Mouse (Mus musculus) kidney, embryonic 15.5 days (tissue): ENCODE results near the gene Serpinb6b. TPM values are rescaled to one million over a fixed set of nuclear protein-coding genes. Genes with fewer than 3 reads are reported as not detected.
A peak's percentile ranks its signal among the peaks of the same experiment; 100 is the strongest.
"Not testable (repeated sequence)": the region's sequence is repeated elsewhere in the genome, so short reads cannot be mapped to it uniquely, and the experiment has no call there.

Source experiments
- ATAC-seq: fragments of 200-750 bp; cut with Nextera tagmentation; replicated peaks from 2 replicates; pipeline ENCODE4 v1.8.0; 2017; ENCODE audit warnings: moderate TSS enrichment; ENCODE audit not compliant: low FRiP score
- H3K27ac ChIP-seq: fragments of 300-500 bp; sonication (generic); 2 replicates; pipeline ENCODE4 v1.5.1; 2015; ENCODE audit warnings: mild to moderate bottlenecking, inconsistent platforms
- H3K27me3 ChIP-seq: fragments of 300-500 bp; sonication (generic); 2 replicates; pipeline ENCODE4 v1.6.1; 2015; ENCODE audit warnings: inconsistent platforms
- H3K36me3 ChIP-seq: fragments of 300-500 bp; sonication (generic); 2 replicates; pipeline ENCODE4 v1.6.1; 2015; ENCODE audit warnings: inconsistent platforms
- H3K4me1 ChIP-seq: fragments of 300-500 bp; sonication (generic); 2 replicates; pipeline ENCODE4 v1.6.1; 2015; ENCODE audit warnings: inconsistent platforms
- H3K4me2 ChIP-seq: fragments of 300-500 bp; sonication (generic); 2 replicates; pipeline ENCODE4 v1.6.1; 2015; ENCODE audit warnings: moderate library complexity, mild to moderate bottlenecking, inconsistent platforms
- H3K4me3 ChIP-seq: fragments of 300-500 bp; sonication (generic); replicated peaks from 2 replicates; pipeline ENCODE4 v1.5.1; 2015; ENCODE audit warnings: mild to moderate bottlenecking, inconsistent platforms
- H3K9ac ChIP-seq: fragments of 300-500 bp; sonication (generic); 2 replicates; pipeline ENCODE4 v1.6.1; 2015; ENCODE audit warnings: mild to moderate bottlenecking, inconsistent platforms
- H3K9me3 ChIP-seq: fragments of 300-500 bp; sonication (generic); replicated peaks from 2 replicates; pipeline ENCODE4 v1.6.1; 2016; ENCODE audit warnings: inconsistent platforms
- WGBS: fragments of 180-500 bp; shearing (Covaris S2); methylation state at CpG from one replicate; pipeline ENCODE4 v1.1.7; 2015; ENCODE audit warnings: mixed read lengths; 5-methylcytosine and 5-hydroxymethylcytosine counted together
- polyA plus RNA-seq: library from polyadenylated mRNA; unstranded; fragments of >200 nt; fragmentation: Nextera tagmentation; extraction: Ambion mirVana; gene quantifications from 2 replicates; pipeline ENCODE4 v1.2.1, GENCODE M21; 2015

The Serpinb6b gene
- 3.9 and 5.0 TPM in 2 replicates for polyA plus RNA-seq

GRCm38 (mm10) chr13:32964989-32965811 is at the start of gene Serpinb6b:
Gene Serpinb6b, plus strand, starts transcription at chr13:32965209.
- Histone ChIP-seq H3K4me2 (peak within 1 kb of the TSS; percentile 52), H3K4me3 (peak within 1 kb of the TSS; percentile 21), H3K9me3 (no peaks in the 10 kb centered on the region), H3K27ac (peak within 1 kb of the TSS; percentile 37; the same call in 1 of the 2 replicates), H3K27me3 (no peaks in the 10 kb centered on the region), H3K4me1 (peaks cover 15% of the 10 kb centered on the region), H3K36me3 (no peaks in the 10 kb centered on the region), H3K9ac (peak within 1 kb of the TSS; percentile 5; the same call in 1 of the 2 replicates)
- 42% methylated on average over 14 of the region's 16 CpGs for WGBS
- peak; percentile 47; the same call in 1 of the 2 replicates for ATAC-seq

- no peaks in the 10 kb centered on the region for H3K9me3 ChIP-seq
- H3K27me3 ChIP-seq, result no peaks in the 10 kb centered on the region
- H3K9ac ChIP-seq, result no peak overlapping the region
- no peak overlapping the region for H3K4me3 ChIP-seq
- no peak overlapping the region for H3K27ac ChIP-seq
- H3K4me2 ChIP-seq, result no peak overlapping the region
- no peak for ATAC-seq
- no peaks in the 10 kb centered on the region for H3K36me3 ChIP-seq
- peaks cover 22% of the 10 kb centered on the region for H3K4me1 ChIP-seq
Observed at GRCm38 (mm10) chr13:32922622-32923021, 42.4 kb upstream of the Serpinb6b start.

- Histone ChIP-seq H3K27me3 (no peaks in the 10 kb centered on the region), H3K9ac (no peak overlapping the region), H3K4me1 (peaks cover 24% of the 10 kb centered on the region), H3K36me3 (no peaks in the 10 kb centered on the region), H3K27ac (peak overlapping the region; percentile 59), H3K9me3 (no peaks in the 10 kb centered on the region), H3K4me3 (no peak overlapping the region), H3K4me2 (no peak overlapping the region)
- peak; percentile 95 for ATAC-seq
- 26% methylated on average over 7 of the region's 7 CpGs for WGBS
Observed at GRCm38 (mm10) chr13:32924578-32925360, 40.2 kb upstream of the Serpinb6b start.

- WGBS, result 75% methylated on average over 2 of the region's 2 CpGs
Observed at GRCm38 (mm10) chr13:32926661-32927060, 38.3 kb upstream of the Serpinb6b start.

GRCm38 (mm10) chr13:32927241-32927640 is 37.8 kb upstream of the Serpinb6b start:
- no peak for ATAC-seq
- WGBS, result 79% methylated on average over 1 of the region's 1 CpGs
- Histone ChIP-seq H3K27me3 (no peaks in the 10 kb centered on the region), H3K4me3 (no peak overlapping the region), H3K4me1 (peaks cover 24% of the 10 kb centered on the region), H3K27ac (peak overlapping the region; percentile 50), H3K9ac (no peak overlapping the region), H3K4me2 (no peak overlapping the region), H3K36me3 (no peaks in the 10 kb centered on the region), H3K9me3 (no peaks in the 10 kb centered on the region)

More at GRCm38 (mm10) chr13:32926661-32927060, 38.3 kb upstream of the Serpinb6b start:
- ATAC-seq, result no peak
- no peak overlapping the region for H3K9ac ChIP-seq
- no peaks in the 10 kb centered on the region for H3K9me3 ChIP-seq
- H3K4me3 ChIP-seq, result no peak overlapping the region
- peaks cover 24% of the 10 kb centered on the region for H3K4me1 ChIP-seq
- H3K36me3 ChIP-seq, result no peaks in the 10 kb centered on the region
- no peak overlapping the region for H3K4me2 ChIP-seq
- no peaks in the 10 kb centered on the region for H3K27me3 ChIP-seq
- H3K27ac ChIP-seq, result peak overlapping the region; percentile 50

GRCm38 (mm10) chr13:32929107-32929750 is 35.8 kb upstream of the Serpinb6b start:
- H3K9ac ChIP-seq, result no peak overlapping the region
- WGBS, result 63% methylated on average over 2 of the region's 2 CpGs
- H3K36me3 ChIP-seq, result no peaks in the 10 kb centered on the region
- H3K4me2 ChIP-seq, result no peak overlapping the region
- no peak overlapping the region for H3K4me3 ChIP-seq
- H3K27ac ChIP-seq, result 0 out of 2 replicates have a peak overlapping the region, but pooled peaks have one; percentile 22
- peaks cover 22% of the 10 kb centered on the region for H3K4me1 ChIP-seq
- no peaks in the 10 kb centered on the region for H3K27me3 ChIP-seq
- no peaks in the 10 kb centered on the region for H3K9me3 ChIP-seq
- ATAC-seq, result no peak

- H3K4me3 ChIP-seq, result no peak overlapping the region
- no peaks in the 10 kb centered on the region for H3K27me3 ChIP-seq
- no peaks in the 10 kb centered on the region for H3K36me3 ChIP-seq
- H3K4me2 ChIP-seq, result no peak overlapping the region
- H3K9ac ChIP-seq, result no peak overlapping the region
- no peaks in the 10 kb centered on the region for H3K9me3 ChIP-seq
- peak; percentile 25; the same call in 1 of the 2 replicates for ATAC-seq
- 21% methylated on average over 1 of the region's 1 CpGs for WGBS
- H3K4me1 ChIP-seq, result no peaks in the 10 kb centered on the region
- no peak overlapping the region for H3K27ac ChIP-seq
Observed at GRCm38 (mm10) chr13:32934706-32935381, 30.2 kb upstream of the Serpinb6b start.

GRCm38 (mm10) chr13:32938275-32938674 is 26.7 kb upstream of the Serpinb6b start:
- H3K4me2 ChIP-seq, H3K36me3 ChIP-seq, H3K9me3 ChIP-seq, ATAC-seq, H3K27me3 ChIP-seq, H3K4me3 ChIP-seq, H3K4me1 ChIP-seq, H3K9ac ChIP-seq, H3K27ac ChIP-seq: not testable (repeated sequence)
- 84% methylated on average over 4 of the region's 4 CpGs for whole genome bisulfite sequencing

GRCm38 (mm10) chr13:32939191-32939590 is 25.8 kb upstream of the Serpinb6b start:
- not testable (repeated sequence) for H3K27me3 ChIP-seq, ATAC-seq
- 67% methylated on average over 3 of the region's 3 CpGs for WGBS

GRCm38 (mm10) chr13:32956537-32956936 is 8.5 kb upstream of the Serpinb6b start:
- ATAC-seq, result no peak
- WGBS, result 65% methylated on average over 4 of the region's 4 CpGs

More at GRCm38 (mm10) chr13:32939191-32939590, 25.8 kb upstream of the Serpinb6b start:
- H3K4me2 ChIP-seq, H3K4me1 ChIP-seq, H3K4me3 ChIP-seq, H3K27ac ChIP-seq, H3K9me3 ChIP-seq, H3K9ac ChIP-seq, H3K36me3 ChIP-seq: not testable (repeated sequence)

GRCm38 (mm10) chr13:32957917-32958316 is 7.1 kb upstream of the Serpinb6b start:
- no peaks in the 10 kb centered on the region for H3K36me3 ChIP-seq
- H3K27ac ChIP-seq, result no peak overlapping the region
- H3K9ac ChIP-seq, result no peak overlapping the region
- 70% methylated on average over 4 of the region's 4 CpGs for WGBS
- H3K4me2 ChIP-seq, result no peak overlapping the region
- H3K4me1 ChIP-seq, result no peaks in the 10 kb centered on the region
- no peaks in the 10 kb centered on the region for H3K9me3 ChIP-seq
- no peak overlapping the region for H3K4me3 ChIP-seq
- H3K27me3 ChIP-seq, result no peaks in the 10 kb centered on the region
- ATAC-seq, result no peak

More at GRCm38 (mm10) chr13:32956537-32956936, 8.5 kb upstream of the Serpinb6b start:
- Histone ChIP-seq H3K27ac (no peak overlapping the region), H3K9ac (no peak overlapping the region), H3K36me3 (no peaks in the 10 kb centered on the region), H3K4me2 (no peak overlapping the region), H3K4me3 (no peak overlapping the region), H3K4me1 (no peaks in the 10 kb centered on the region), H3K27me3 (no peaks in the 10 kb centered on the region), H3K9me3 (no peaks in the 10 kb centered on the region)
